Mouse (Mus musculus) induced T-regulatory cell, adult 2 months (primary cell): Measurements from ENCODE around the gene Nf1.

Experiments used
- DNase-seq: peaks from one replicate; pipeline ENCODE4 v3.0.0-alpha.2; 2012; ENCODE audit warnings: low read depth

The Nf1 gene

GRCm38 (mm10) chr11:79329585-79329984 is 9.9 kb upstream of the Nf1 start:
- DNase-seq, result no peak

GRCm38 (mm10) chr11:79335077-79335476 is 4.4 kb upstream of the Nf1 start:
- no peak for DNase-seq

- peak; percentile 69 for DNase-seq
These were observed 2.7 kb upstream of the Nf1 start for GRCm38 (mm10) chr11:79336722-79337267.

GRCm38 (mm10) chr11:79338621-79339020 is 872 bp upstream of the Nf1 start:
- peak; percentile 49 for DNase-seq

- DNase-seq, result peak; percentile 71
These were observed 602 bp downstream of the Nf1 start for GRCm38 (mm10) chr11:79339808-79340781.

- no peak for DNase-seq
These were observed 17.5 kb downstream of the Nf1 start for GRCm38 (mm10) chr11:79356995-79357394.

GRCm38 (mm10) chr11:79357397-79357796 is 17.9 kb downstream of the Nf1 start:
- DNase-seq, result no peak

GRCm38 (mm10) chr11:79364956-79365355 is 25.5 kb downstream of the Nf1 start:
- DNase-seq, result no peak

GRCm38 (mm10) chr11:79366284-79366683 is 26.8 kb downstream of the Nf1 start:
- DNase-seq, result peak; percentile 38

GRCm38 (mm10) chr11:79373031-79373430 is 33.5 kb downstream of the Nf1 start:
- DNase-seq, result peak; percentile 34

GRCm38 (mm10) chr11:79398336-79398735 is 58.8 kb downstream of the Nf1 start:
- peak; percentile 91 for DNase-seq

GRCm38 (mm10) chr11:79403625-79404319 is 64.3 kb downstream of the Nf1 start:
- peak; percentile 74 for DNase-seq

- DNase-seq, result no peak
These were observed 74.4 kb downstream of the Nf1 start for GRCm38 (mm10) chr11:79413761-79414513.

- no peak for DNase-seq
These were observed 83.0 kb downstream of the Nf1 start for GRCm38 (mm10) chr11:79422496-79422895.

GRCm38 (mm10) chr11:79426571-79426970 is 87.1 kb downstream of the Nf1 start:
- no peak for DNase-seq

- DNase-seq, result peak; percentile 73
These were observed 88.1 kb downstream of the Nf1 start for GRCm38 (mm10) chr11:79427638-79428037.

- no peak for DNase-seq
These were observed 95.8 kb downstream of the Nf1 start for GRCm38 (mm10) chr11:79435252-79435651.

- DNase-seq, result no peak
These were observed 108.9 kb downstream of the Nf1 start for GRCm38 (mm10) chr11:79448361-79448760.

GRCm38 (mm10) chr11:79452966-79453365 is 113.5 kb downstream of the Nf1 start:
- DNase-seq, result no peak

- no peak for DNase-seq
These were observed 118.4 kb downstream of the Nf1 start for GRCm38 (mm10) chr11:79457928-79458327.

- DNase-seq, result no peak
These were observed 120.4 kb downstream of the Nf1 start for GRCm38 (mm10) chr11:79459846-79460245.
